Mouse (Mus musculus) retina, postnatal 7 days (tissue): Measurements from ENCODE around the gene Slc8a1.

Experiments
- DNase-seq: peaks from one replicate; pipeline ENCODE4 v3.0.0-alpha.2; 2012; ENCODE audit warnings: low read depth, low spot score

The Slc8a1 gene

GRCm38 (mm10) chr17:81504040-81504439 is 234.1 kb downstream of the Slc8a1 start:
- no peak for DNase-seq

DNA sequence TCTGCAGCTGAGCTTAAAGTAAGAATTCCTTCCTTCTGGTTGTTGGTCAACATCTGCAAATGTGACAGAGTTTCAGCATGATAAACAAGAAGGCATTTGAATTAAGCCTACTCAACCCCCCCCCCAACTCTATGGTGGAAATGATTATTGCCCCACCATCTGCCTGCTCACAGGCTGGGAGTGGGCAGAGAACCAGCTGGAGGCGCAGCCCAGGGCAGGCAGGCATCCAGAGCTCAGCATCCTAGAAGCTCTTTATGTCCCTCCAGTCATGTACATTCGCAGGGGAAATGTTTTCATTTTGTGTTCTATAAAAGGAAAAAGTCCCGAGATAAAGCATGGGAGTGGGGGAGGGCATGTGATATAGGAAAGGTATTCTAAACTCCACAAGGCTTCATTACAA is 235.4 kb downstream of the Slc8a1 start:
- DNase-seq, result no peak

DNA sequence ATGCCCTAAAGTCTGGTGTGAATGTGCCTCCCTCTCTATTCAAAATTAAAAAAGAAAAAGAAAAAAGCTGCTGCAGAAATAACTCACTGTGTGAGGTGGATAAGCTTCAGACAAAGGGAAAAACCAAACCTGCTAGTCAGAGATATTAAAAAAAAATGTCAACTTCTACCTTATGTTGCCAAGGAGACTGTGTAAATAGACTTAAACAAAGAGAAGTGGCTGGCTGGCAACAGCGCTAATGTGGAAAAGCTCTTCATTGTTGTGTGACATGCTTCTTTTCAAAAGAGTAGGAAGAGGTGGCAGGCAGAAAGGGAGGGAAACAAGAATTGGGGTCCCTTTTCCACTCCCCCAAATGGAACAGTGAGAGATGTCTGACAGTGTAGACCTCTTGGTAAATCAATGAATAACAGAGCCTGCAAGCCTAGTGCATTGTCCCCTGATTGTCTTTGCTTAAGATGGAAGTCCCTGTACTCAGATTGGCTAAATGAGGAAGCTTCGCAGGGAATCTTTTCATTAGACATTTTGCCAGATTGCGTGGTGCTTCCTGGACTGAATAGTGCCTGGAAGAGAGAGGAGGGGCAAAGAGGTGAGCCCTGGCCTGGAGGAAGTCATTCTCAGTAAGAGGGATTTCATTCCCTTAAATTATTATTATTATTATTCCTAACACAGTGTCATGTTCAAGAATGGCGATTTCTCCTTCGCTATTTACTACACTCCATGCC is 237.3 kb downstream of the Slc8a1 start:
- DNase-seq, result no peak

DNA sequence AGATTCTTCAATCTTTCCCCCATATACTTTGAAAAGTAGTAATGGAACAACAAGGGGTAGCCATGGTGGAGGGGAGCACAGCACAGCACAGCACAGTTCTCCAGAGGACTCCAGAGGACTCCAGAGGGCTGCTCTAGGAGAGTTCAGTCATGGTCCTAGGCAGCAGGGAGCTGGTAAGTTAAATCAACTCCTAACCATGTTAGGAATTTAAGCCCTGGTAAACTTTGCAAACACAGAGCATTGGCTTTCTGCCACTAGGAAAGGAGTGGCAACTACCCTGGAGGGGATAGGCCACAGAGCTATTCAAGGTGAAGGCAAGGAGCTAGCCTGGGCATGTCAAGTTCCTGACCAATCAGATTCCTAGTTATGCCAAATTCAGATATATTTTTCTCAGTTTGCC is 240.3 kb downstream of the Slc8a1 start:
- DNase-seq, result no peak

GRCm38 (mm10) chr17:81496616-81497015 is 241.6 kb downstream of the Slc8a1 start:
- DNase-seq, result no peak

DNA sequence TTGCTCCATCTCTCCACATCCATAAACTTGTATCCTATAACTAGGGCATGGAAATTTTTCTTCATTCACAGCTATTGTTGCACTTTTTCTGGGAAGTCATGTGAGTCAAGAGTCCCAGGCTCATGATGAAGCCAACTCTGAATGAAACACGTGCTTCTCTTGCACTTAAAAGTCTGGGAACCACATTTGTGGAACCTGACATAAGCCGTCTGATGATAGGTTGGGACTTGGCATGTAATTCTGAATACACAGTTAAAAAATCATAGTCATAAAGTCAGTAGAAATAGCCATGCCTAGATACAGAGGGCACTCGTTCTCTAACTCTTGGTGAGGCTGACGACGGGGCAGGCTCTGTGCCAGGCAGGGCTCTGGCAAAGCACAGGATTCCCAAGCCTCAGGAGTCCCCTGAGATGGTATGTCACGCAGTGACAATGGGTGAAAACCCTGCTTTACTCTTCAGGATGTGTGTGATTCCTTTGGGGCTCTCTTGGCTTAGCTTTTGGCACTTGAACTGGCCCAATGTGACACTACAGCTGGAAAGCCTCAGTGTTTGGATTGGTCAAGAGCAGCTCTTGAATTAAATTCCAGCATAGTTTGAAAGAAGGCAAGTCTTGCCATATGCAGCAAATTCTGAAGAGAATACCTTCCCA is 245.8 kb downstream of the Slc8a1 start:
- DNase-seq, result no peak

DNA sequence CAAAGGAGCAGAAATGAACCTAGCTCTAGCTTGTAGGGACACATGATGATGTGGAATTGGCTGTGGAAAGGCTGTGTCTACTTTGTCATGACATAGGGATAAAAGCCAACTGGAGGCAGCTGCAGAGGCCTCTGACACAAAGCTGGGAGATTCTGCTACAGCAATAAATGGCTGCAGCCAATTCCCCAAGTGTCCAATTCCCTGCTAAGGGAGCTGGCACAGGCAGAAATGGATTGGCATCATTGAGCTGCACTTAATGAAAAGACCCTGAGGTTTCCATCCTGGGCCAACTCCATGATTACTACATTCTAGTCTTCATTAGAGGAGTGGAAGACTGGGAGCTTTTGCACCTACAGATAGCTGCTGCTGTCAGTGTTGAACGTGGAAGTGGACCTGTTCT is 251.8 kb downstream of the Slc8a1 start:
- DNase-seq, result no peak

DNA sequence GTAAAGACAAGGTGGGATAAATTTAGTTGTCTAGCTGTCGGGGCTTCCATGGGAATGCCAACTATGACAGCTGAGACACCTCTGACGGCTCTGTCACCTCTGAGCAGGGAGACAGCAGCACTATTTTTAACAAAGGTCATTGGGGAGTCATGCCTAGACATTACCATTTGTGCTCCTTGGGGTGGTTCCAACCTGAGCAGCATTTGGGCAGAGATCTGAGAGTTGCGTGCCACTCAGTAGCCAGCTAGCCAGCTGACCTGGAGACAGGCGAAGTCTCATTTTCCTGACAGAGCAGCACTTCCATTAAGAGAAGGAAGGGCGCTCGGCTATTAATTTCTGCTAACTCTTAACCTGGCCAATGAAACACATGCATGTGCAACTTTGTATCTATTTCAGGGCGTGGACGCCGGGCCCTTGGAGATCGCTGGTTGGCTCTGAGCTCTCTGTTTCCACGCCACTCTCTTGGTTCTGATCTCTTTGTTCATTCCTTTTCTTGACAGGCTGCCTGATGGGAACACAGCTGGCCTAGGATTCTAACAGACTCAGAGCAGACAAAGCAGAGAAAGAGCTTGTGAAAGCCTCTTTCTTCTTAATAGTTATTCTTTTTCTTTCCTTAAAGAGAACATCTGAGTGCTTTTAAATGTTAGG is 256.2 kb downstream of the Slc8a1 start:
- no peak for DNase-seq

- no peak for DNase-seq
These were observed 257.6 kb downstream of the Slc8a1 start for GRCm38 (mm10) chr17:81480351-81481161.

DNA sequence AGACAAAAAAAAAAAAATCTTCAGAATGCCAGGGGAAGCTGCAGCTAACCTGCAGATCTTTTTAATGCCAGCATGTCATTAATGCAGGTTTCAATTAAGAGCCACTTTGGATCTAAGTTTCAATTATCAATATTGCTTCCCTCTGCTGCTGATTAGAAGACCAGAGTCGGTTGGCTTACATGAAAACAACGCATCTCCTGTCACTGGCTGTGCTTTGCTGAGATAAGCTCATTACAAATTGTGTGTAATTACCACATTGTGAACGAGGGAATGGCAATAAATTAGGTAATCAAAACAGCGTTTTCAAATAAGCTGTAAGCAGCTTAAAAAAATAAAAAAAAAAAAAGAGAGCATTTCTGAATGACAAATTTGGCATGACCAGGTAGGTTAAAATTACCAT is 258.4 kb downstream of the Slc8a1 start:
- no peak for DNase-seq

- no peak for DNase-seq
These were observed 260.8 kb downstream of the Slc8a1 start for GRCm38 (mm10) chr17:81477420-81477819.

DNA sequence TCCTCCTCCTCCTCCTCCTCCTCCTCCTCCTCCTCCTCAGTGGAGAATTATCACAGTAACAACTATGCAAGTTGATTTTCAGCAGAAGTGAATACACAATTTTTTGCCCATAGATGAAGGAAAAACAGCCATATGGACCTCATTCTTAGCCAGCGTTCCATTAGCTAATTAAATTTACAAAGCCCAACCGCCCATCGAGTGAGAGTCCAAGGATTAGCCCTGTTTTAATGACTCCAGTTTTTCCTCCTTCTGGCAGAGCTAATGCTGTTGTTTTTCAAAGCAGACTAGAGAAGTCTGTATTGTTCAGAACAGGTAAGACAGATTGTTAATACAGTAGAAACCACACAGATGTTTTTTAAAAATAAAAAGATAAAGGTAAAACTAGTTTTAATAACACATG is 264.8 kb downstream of the Slc8a1 start:
- no peak for DNase-seq

DNA sequence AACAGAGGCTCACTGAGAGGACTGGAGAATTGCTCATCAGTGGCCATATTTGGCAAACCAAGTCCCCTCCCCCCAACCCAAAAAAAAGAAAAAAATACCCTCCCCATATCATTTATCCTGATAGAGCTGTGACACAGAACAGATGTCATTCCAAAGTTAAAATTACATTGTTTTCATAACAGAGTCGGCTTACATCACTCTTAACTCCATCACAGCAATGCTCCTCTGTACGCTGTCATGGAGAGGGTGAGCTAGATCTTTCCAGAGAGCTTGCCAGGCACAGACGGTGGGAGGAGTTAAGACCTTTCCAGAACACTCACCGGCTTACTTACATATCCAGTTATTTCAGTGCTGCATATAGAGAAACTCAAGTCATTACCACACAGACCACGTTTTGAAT is 269.2 kb downstream of the Slc8a1 start:
- no peak for DNase-seq

DNA sequence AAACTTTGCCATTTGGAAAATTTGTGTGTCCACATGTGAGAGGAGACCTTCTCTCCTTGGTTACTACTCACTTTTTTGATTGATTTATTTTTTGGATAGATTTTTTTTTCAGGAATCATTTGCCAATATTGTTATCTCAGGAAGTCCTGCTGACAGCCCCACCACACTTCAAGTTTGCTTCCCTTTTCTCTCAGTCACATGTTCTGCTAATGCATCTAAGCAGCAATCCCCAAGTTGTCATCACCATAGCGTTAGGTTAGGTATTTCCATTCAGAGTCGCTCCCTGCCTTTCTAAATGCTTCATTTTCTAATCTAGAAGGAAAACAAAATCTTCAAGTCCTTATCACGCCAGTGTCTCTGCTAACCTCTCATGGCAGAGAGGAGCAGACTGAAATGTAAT is 278.8 kb downstream of the Slc8a1 start:
- DNase-seq, result no peak

GRCm38 (mm10) chr17:81455977-81456376 is 282.2 kb downstream of the Slc8a1 start:
- DNase-seq, result no peak

DNA sequence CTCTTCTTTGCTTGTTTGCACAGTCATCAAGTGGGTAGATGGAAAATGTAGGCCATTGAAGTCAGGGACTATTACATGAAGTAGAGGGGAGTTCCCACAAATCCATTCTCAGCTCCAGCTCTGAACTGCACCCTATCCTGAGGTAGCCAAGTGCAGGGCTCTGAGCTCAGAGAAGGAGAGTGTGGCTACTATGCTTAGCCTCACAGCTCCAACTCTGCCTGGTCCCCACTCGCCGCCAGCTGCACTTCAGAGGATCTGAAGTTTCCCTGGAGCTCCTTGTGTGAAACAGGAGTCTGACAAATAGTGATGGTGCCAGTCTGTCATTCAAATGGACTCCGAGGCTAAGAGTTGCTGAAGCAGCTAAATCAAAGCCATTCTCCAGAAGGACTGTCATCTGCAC is 282.9 kb downstream of the Slc8a1 start:
- DNase-seq, result no peak

DNA sequence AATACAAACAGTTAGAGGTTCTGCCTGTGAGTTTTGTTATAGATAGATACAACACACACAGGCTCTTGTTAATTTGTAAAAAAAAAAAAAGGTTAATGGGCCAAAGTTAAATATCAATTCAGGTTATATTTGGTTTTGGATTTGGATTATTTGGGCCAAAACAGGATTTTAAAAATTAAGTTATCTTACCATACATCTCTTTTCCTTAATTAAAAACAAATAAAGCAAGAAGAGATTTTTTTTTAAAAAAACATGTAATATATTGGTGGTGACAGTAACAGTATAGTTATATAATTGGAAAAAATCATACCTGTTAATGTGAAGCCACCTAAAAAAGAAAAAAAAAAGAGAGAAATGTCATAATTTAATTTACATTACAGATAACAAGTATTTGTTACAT is 296.7 kb downstream of the Slc8a1 start, which contains the start of gene Gm11096:
TSS of gene Gm11096 (plus strand) at position 301 of the 400 bp plus-strand sequence.
- DNase-seq, result no peak

DNA sequence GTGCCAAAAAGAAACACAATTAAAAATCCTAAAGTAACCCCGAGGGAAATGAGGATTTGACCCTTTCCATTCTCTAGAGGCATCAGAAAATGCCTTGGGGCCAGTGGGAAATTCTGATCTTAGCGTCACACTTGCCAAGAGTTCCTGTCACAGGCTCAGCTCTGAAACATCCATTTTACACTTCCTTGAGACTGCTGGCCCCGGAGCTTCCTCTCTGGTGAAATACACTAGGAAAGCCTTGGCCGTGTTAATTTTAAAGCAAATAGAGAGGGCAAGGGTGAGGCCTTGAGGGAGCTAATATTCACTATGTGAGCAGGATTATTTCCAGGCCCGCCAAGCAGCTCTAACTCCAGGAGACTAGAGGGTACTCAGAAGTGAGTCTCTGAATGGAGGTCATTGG is 305.0 kb downstream of the Slc8a1 start:
- no peak for DNase-seq

DNA sequence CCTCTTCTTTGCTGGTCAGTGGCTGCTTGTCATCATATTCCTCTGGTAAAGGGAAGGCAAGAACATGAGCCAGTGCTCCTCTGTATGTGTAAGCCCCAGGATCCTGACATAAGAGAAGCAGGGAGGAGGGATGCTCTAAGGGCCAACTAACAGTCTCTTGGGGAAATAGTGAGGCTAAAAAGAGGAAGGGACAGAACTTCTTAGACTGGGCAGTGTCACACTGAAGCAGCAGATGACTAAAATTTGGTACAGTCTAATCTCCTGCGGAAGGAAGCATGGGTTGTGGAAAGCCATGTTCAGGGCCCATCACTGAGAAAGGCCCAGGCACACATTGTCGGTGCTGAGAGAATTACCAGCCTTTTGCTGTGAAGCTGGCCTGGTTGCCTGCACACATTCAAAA is 305.4 kb downstream of the Slc8a1 start:
- DNase-seq, result no peak

GRCm38 (mm10) chr17:81427245-81427644 is 310.9 kb downstream of the Slc8a1 start:
- no peak for DNase-seq

GRCm38 (mm10) chr17:81424256-81424912 is 313.8 kb downstream of the Slc8a1 start:
- DNase-seq, result peak; percentile 8
